Mouse (Mus musculus) bone marrow macrophage, adult 2 months (primary cell): ENCODE data around the gene Fkbp14.

Experiments
- CTCF ChIP-seq: IDR thresholded peaks from 2 replicates; pipeline ENCODE4 v1.5.1; 2012; ENCODE audit warnings: low read depth, mild to moderate bottlenecking, low read length, moderate library complexity
- POLR2A ChIP-seq: IDR thresholded peaks from 2 replicates; pipeline ENCODE4 v1.6.1; 2012; ENCODE audit warnings: mild to moderate bottlenecking, low read depth, low read length, borderline replicate concordance

- no peak for TF ChIP-seq POLR2A
- TF ChIP-seq CTCF, result no peak
Observed at GRCm38 (mm10) chr6:54564506-54564991, 32.6 kb downstream of the Fkbp14 start.
